Mouse (Mus musculus) heart, embryonic 11.5 days (tissue): ENCODE data around the gene Rhoc. TPM values are rescaled to one million over a fixed set of nuclear protein-coding genes. Genes with fewer than 3 reads are reported as not detected.

Experiments used
- ATAC-seq: fragments of 200-750 bp; cut with Nextera tagmentation; replicated peaks from 2 replicates; pipeline ENCODE4 v1.8.0; 2017; ENCODE audit warnings: moderate library complexity; ENCODE audit not compliant: insufficient number of reproducible peaks, low FRiP score, low TSS enrichment
- H3K27ac ChIP-seq: fragments of 300-500 bp; sonication (generic); 2 replicates; pipeline ENCODE4 v1.5.1; 2014; ENCODE audit warnings: mild to moderate bottlenecking, low read depth, low read length
- H3K27me3 ChIP-seq: fragments of 300-500 bp; sonication (generic); 2 replicates; pipeline ENCODE4 v1.6.1; 2014; ENCODE audit warnings: mild to moderate bottlenecking, low read length, mixed read lengths; ENCODE audit not compliant: control insufficient read depth, insufficient read depth
- H3K36me3 ChIP-seq: fragments of 300-500 bp; sonication (generic); 2 replicates; pipeline ENCODE4 v1.6.1; 2014; ENCODE audit warnings: mild to moderate bottlenecking, low read length, moderate library complexity, mixed read lengths; ENCODE audit not compliant: control insufficient read depth, insufficient read depth
- H3K4me1 ChIP-seq: fragments of 300-500 bp; sonication (generic); 2 replicates; pipeline ENCODE4 v1.6.1; 2014; ENCODE audit warnings: low read length; ENCODE audit not compliant: control insufficient read depth, insufficient read depth
- H3K4me2 ChIP-seq: fragments of 300-500 bp; sonication (generic); 2 replicates; pipeline ENCODE4 v1.6.1; 2014; ENCODE audit warnings: mild to moderate bottlenecking, moderate library complexity
- H3K4me3 ChIP-seq: fragments of 300-500 bp; sonication (generic); 2 replicates; pipeline ENCODE4 v1.5.1; 2014; ENCODE audit warnings: low read depth, low read length
- H3K9ac ChIP-seq: fragments of 300-500 bp; sonication (generic); 2 replicates; pipeline ENCODE4 v1.6.1; 2014; ENCODE audit warnings: mild to moderate bottlenecking, low read depth, low read length, moderate library complexity
- H3K9me3 ChIP-seq: fragments of 300-500 bp; sonication (generic); replicated peaks from 2 replicates; pipeline ENCODE4 v1.6.1; 2016; ENCODE audit warnings: low read length; ENCODE audit not compliant: control insufficient read depth
- WGBS: fragments of 180-500 bp; shearing (Covaris S2); extraction: QIAGEN DNeasy Blood & Tissue Kit; methylation state at CpG from one replicate; pipeline ENCODE4 v1.1.7; 2014; ENCODE audit not compliant: insufficient replicate concordance; 5-methylcytosine and 5-hydroxymethylcytosine counted together
- polyA plus RNA-seq: library from polyadenylated mRNA; unstranded; fragments of >200 nt; fragmentation: Nextera tagmentation; extraction: Ambion mirVana; gene quantifications from 2 replicates; pipeline ENCODE4 v1.2.1, GENCODE M21; 2014

Gene Rhoc
- polyA plus RNA-seq, 1 experiment from 2014 or later, result 242 TPM

DNA sequence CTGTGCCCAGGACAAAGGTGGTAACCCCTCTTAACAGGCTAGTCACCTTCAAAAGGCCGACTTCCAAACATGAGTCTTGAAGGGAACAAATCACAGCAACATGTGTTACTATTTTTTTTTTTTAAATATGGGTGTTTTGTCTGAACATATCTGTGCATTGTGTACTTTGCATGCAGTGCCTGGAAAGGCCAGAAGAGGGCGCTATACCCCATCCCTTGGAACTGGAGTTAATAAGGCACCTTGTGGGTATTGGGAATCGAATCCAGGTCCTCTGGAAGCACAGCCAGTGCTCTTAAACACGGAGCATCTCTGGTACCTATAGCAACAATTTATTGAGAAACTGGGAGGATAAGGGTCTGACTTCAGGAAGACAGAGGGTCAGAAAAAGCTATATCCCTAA, 23.2 kb upstream of the Rhoc start:
- Histone ChIP-seq H3K9ac (no peak overlapping the region), H3K27ac (no peak overlapping the region), H3K4me3 (no peak overlapping the region), H3K9me3 (no peaks in the 10 kb centered on the region), H3K4me1 (peaks cover 4% of the 10 kb centered on the region; the same call in 1 of the 2 replicates), H3K27me3 (no peaks in the 10 kb centered on the region; the same call in 1 of the 2 replicates), H3K36me3 (no peaks in the 10 kb centered on the region), H3K4me2 (no peak overlapping the region)
- ATAC-seq, result no peak
- WGBS, result 25% methylated on average over 4 of the region's 4 CpGs

- WGBS, result 65% methylated on average over 2 of the region's 2 CpGs
- no peak for ATAC-seq
- Histone ChIP-seq H3K9me3 (no peaks in the 10 kb centered on the region), H3K4me2 (no peak overlapping the region), H3K36me3 (no peaks in the 10 kb centered on the region), H3K27ac (no peak overlapping the region), H3K4me3 (no peak overlapping the region), H3K9ac (no peak overlapping the region), H3K4me1 (no peaks in the 10 kb centered on the region), H3K27me3 (no peaks in the 10 kb centered on the region)
Measured at GRCm38 (mm10) chr3:104767141-104767540, 21.0 kb upstream of the Rhoc start.

GRCm38 (mm10) chr3:104767716-104768115, 20.5 kb upstream of the Rhoc start:
- ATAC-seq, result no peak
- Histone ChIP-seq H3K4me1 (peaks cover 3% of the 10 kb centered on the region), H3K36me3 (no peaks in the 10 kb centered on the region), H3K27ac (no peak overlapping the region), H3K9me3 (no peaks in the 10 kb centered on the region), H3K9ac (no peak overlapping the region), H3K27me3 (no peaks in the 10 kb centered on the region), H3K4me3 (no peak overlapping the region), H3K4me2 (no peak overlapping the region)
- WGBS, result 70% methylated on average over 4 of the region's 4 CpGs

DNA sequence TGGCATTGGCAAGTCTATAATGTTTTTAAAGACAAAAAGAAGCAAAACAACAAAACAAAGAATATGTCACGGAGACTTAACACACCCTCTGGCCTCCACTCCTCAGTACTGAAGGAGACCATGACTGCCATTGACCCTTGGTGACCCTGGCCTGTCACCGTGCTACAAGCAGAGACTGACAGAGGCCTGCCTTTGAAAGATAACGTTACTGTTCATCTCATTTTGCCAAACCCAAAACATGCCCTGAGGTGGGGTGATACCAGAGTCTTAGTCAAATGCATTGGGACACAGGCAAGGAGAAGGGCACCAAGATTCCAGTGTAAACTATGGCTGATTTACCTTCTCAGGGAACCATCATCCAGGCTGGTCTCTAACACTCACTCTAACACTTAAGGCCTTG, 19.0 kb upstream of the Rhoc start:
- Histone ChIP-seq H3K4me2 (no peak overlapping the region), H3K4me3 (no peak overlapping the region), H3K4me1 (peaks cover 6% of the 10 kb centered on the region), H3K27ac (no peak overlapping the region), H3K36me3 (no peaks in the 10 kb centered on the region), H3K9ac (no peak overlapping the region), H3K27me3 (0 out of 2 replicates have a peak, but pooled peaks cover 3% of the 10 kb centered on the region), H3K9me3 (no peaks in the 10 kb centered on the region)
- ATAC-seq, result no peak
- WGBS, result 38% methylated on average over 3 of the region's 3 CpGs

DNA sequence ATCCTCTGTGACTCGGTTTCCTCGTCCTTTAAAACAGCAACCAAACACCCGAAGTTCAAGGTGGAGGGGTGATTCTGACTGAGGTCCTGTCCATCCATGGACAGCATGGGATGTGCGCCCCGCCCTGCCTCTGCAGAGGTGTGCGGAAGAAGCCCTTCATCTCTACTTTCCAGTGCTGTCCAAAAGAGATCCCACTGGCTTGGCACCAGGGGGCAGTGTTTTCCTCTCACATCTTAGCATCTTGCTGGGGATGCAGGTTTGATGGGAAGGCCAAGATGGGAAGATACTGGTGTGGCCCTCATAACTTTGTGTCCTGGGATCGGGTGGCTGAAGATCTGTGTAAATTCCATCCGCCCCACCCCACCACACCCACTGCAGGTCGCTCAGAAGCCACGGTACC, 18.1 kb upstream of the Rhoc start:
- 62% methylated on average over 10 of the region's 10 CpGs for WGBS
- Histone ChIP-seq H3K4me3 (no peak overlapping the region), H3K36me3 (no peaks in the 10 kb centered on the region), H3K27ac (no peak overlapping the region), H3K4me2 (no peak overlapping the region), H3K27me3 (0 out of 2 replicates have a peak, but pooled peaks cover 3% of the 10 kb centered on the region), H3K9ac (no peak overlapping the region), H3K4me1 (peaks cover 6% of the 10 kb centered on the region), H3K9me3 (no peaks in the 10 kb centered on the region)
- ATAC-seq, result no peak

DNA sequence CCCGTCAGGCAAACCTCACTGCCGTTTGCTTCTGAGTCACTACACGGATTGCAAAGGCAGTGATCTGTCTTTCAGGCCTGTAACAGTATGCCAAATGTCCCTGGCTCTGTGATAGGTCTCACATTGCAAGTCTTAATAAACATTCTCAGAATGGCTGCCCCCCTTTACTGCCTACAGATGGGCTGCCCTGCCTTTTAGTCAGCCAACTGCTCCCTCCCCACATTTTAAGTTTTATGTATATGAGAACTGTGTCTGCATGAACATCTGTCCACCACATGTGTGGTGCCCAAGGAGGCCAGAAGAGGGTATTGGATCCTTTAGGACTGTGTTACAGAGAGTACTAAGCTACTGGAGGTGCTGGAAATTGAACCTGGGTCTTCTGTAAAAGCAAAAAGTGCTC, 17.3 kb upstream of the Rhoc start:
- Histone ChIP-seq H3K4me2 (no peak overlapping the region), H3K9ac (no peak overlapping the region), H3K4me3 (no peak overlapping the region), H3K27me3 (peaks cover 6% of the 10 kb centered on the region), H3K9me3 (no peaks in the 10 kb centered on the region), H3K36me3 (no peaks in the 10 kb centered on the region), H3K27ac (no peak overlapping the region), H3K4me1 (peaks cover 6% of the 10 kb centered on the region)
- ATAC-seq, result no peak
- 68% methylated on average over 3 of the region's 3 CpGs for WGBS

- Histone ChIP-seq H3K4me1 (peaks cover 6% of the 10 kb centered on the region), H3K4me3 (no peak overlapping the region), H3K36me3 (no peaks in the 10 kb centered on the region), H3K4me2 (no peak overlapping the region), H3K27me3 (peaks cover 12% of the 10 kb centered on the region), H3K9me3 (no peaks in the 10 kb centered on the region), H3K9ac (no peak overlapping the region), H3K27ac (no peak overlapping the region)
- 45% methylated on average over 6 of the region's 6 CpGs for WGBS
- no peak for ATAC-seq
Measured at GRCm38 (mm10) chr3:104771460-104771859, 16.7 kb upstream of the Rhoc start.

DNA sequence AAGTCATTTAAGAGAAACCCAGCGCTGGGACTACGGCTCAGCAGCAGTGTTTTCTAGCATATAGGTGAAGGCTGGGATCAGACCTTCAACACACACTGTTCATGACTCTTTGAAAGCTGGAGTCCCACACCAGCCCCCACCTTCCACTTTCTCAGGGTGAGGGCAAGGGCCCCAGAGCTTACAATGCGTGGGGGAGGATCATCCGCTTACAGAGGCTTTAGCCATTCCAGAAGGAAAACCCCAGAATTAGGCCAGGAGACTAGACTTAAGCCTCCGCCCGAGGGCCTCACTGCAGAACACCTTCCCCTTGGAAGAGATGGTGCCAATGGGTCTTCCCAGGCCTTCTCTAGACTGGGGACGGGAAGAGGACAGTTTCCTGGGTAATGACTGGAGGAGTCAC, 14.9 kb upstream of the Rhoc start:
- no peak overlapping the region for H3K4me2 ChIP-seq
- H3K9ac ChIP-seq, result no peak overlapping the region
- H3K4me1 ChIP-seq, result peaks cover 6% of the 10 kb centered on the region
- H3K27ac ChIP-seq, result no peak overlapping the region
- H3K27me3 ChIP-seq, result peaks cover 25% of the 10 kb centered on the region
- 78% methylated on average over 7 of the region's 7 CpGs for WGBS
- no peak overlapping the region for H3K4me3 ChIP-seq
- H3K9me3 ChIP-seq, result no peaks in the 10 kb centered on the region
- H3K36me3 ChIP-seq, result no peaks in the 10 kb centered on the region
- ATAC-seq, result no peak

GRCm38 (mm10) chr3:104777342-104777741, 10.8 kb upstream of the Rhoc start:
- H3K27ac ChIP-seq, result no peak overlapping the region
- peaks cover 24% of the 10 kb centered on the region for H3K4me1 ChIP-seq
- peak overlapping the region; percentile 70 for H3K4me2 ChIP-seq
- ATAC-seq, result no peak
- peak overlapping the region; percentile 42 for H3K4me3 ChIP-seq
- no peaks in the 10 kb centered on the region for H3K9me3 ChIP-seq
- H3K36me3 ChIP-seq, result no peaks in the 10 kb centered on the region
- WGBS, result 1% methylated on average over 20 of the region's 20 CpGs
- peak overlapping the region; percentile 39; the same call in 1 of the 2 replicates for H3K9ac ChIP-seq
- H3K27me3 ChIP-seq, result peaks cover 45% of the 10 kb centered on the region
